Mouse (Mus musculus) liver, embryonic 11.5 days (tissue): ENCODE data around the gene Sh3pxd2a. TPM values are rescaled to one million over a fixed set of nuclear protein-coding genes. Genes with fewer than 3 reads are reported as not detected.

Source experiments
- ATAC-seq: fragments of 200-750 bp; cut with Nextera tagmentation; replicated peaks from 2 replicates; pipeline ENCODE4 v1.8.0; 2017; ENCODE audit warnings: moderate number of reproducible peaks, mild to moderate bottlenecking, moderate TSS enrichment, moderate library complexity; ENCODE audit not compliant: low FRiP score
- DNase-seq: peaks from one replicate; pipeline ENCODE4 v3.0.0-alpha.2; 2017; ENCODE audit warnings: low spot score
- H3K27ac ChIP-seq: fragments of 300-500 bp; sonication (generic); 2 replicates; pipeline ENCODE4 v1.5.1; 2014; ENCODE audit warnings: mild to moderate bottlenecking, low read depth, low read length, control low read depth
- H3K27me3 ChIP-seq: fragments of 300-500 bp; sonication (generic); replicated peaks from 2 replicates; pipeline ENCODE4 v1.6.1; 2014; ENCODE audit warnings: low read length, mixed read lengths; ENCODE audit not compliant: control insufficient read depth, insufficient read depth
- H3K36me3 ChIP-seq: fragments of 300-500 bp; sonication (generic); 2 replicates; pipeline ENCODE4 v1.6.1; 2014; ENCODE audit warnings: mild to moderate bottlenecking, low read length, moderate library complexity, mixed read lengths; ENCODE audit not compliant: control insufficient read depth, insufficient read depth
- H3K4me1 ChIP-seq: fragments of 300-500 bp; sonication (generic); replicated peaks from 2 replicates; pipeline ENCODE4 v1.6.1; 2014; ENCODE audit warnings: low read length, mixed read lengths; ENCODE audit not compliant: control insufficient read depth, insufficient read depth
- H3K4me2 ChIP-seq: fragments of 300-500 bp; sonication (generic); 2 replicates; pipeline ENCODE4 v1.6.1; 2014; ENCODE audit warnings: mild to moderate bottlenecking, control low read depth, moderate library complexity
- H3K4me3 ChIP-seq: fragments of 300-500 bp; sonication (generic); 2 replicates; pipeline ENCODE4 v1.5.1; 2014; ENCODE audit warnings: low read depth, low read length, control low read depth
- H3K9ac ChIP-seq: fragments of 300-500 bp; sonication (generic); 2 replicates; pipeline ENCODE4 v1.6.1; 2014; ENCODE audit warnings: low read depth, low read length, control low read depth
- H3K9me3 ChIP-seq: fragments of 300-500 bp; sonication (generic); 2 replicates; pipeline ENCODE4 v1.6.1; 2016; ENCODE audit warnings: low read length, inconsistent platforms, mixed read lengths; ENCODE audit not compliant: control insufficient read depth
- WGBS: fragments of 180-500 bp; shearing (Covaris S2); extraction: QIAGEN DNeasy Blood & Tissue Kit; methylation state at CpG from one replicate; pipeline ENCODE4 v1.1.7; 2014; 5-methylcytosine and 5-hydroxymethylcytosine counted together
- polyA plus RNA-seq: library from polyadenylated mRNA; unstranded; fragments of >200 nt; fragmentation: Nextera tagmentation; extraction: Ambion mirVana; gene quantifications from 2 replicates; pipeline ENCODE4 v1.2.1, GENCODE M21; 2014

Sh3pxd2a gene
- polyA plus RNA-seq, 1 experiment from 2014 or later = 3.6 TPM

- WGBS = 94% methylated on average over 6 of the region's 6 CpGs
- no peak for ATAC-seq
- H3K4me3 ChIP-seq = no peak overlapping the region
- no peaks in the 10 kb centered on the region for H3K36me3 ChIP-seq
- H3K4me2 ChIP-seq = no peak overlapping the region
- H3K9me3 ChIP-seq = no peaks in the 10 kb centered on the region
- H3K27me3 ChIP-seq = no peaks in the 10 kb centered on the region
- no peak for DNase-seq
- H3K4me1 ChIP-seq = peaks cover 38% of the 10 kb centered on the region
- no peak overlapping the region; the same call in 1 of the 2 replicates for H3K27ac ChIP-seq
- no peak overlapping the region; the same call in 1 of the 2 replicates for H3K9ac ChIP-seq
These were observed 56.9 kb downstream of the Sh3pxd2a start for GRCm38 (mm10) chr19:47407332-47407731.

GRCm38 (mm10) chr19:47406524-47406923 lies 57.7 kb downstream of the Sh3pxd2a start:
- ATAC-seq (no peak), DNase-seq (no peak)
- 50% methylated on average over 6 of the region's 6 CpGs for WGBS
- H3K4me1 ChIP-seq = peaks cover 46% of the 10 kb centered on the region
- H3K9ac ChIP-seq = no peak overlapping the region; the same call in 1 of the 2 replicates
- H3K4me3 ChIP-seq = no peak overlapping the region
- peak overlapping the region; percentile 34; the same call in 1 of the 2 replicates for H3K27ac ChIP-seq
- H3K4me2 ChIP-seq = no peak overlapping the region
- H3K9me3 ChIP-seq = no peaks in the 10 kb centered on the region
- H3K36me3 ChIP-seq = no peaks in the 10 kb centered on the region
- H3K27me3 ChIP-seq = no peaks in the 10 kb centered on the region

GRCm38 (mm10) chr19:47405548-47405947 lies 58.7 kb downstream of the Sh3pxd2a start:
- Histone ChIP-seq H3K9ac (no peak overlapping the region), H3K4me1 (peaks cover 50% of the 10 kb centered on the region), H3K4me2 (no peak overlapping the region), H3K36me3 (no peaks in the 10 kb centered on the region), H3K9me3 (no peaks in the 10 kb centered on the region), H3K27ac (no peak overlapping the region), H3K4me3 (no peak overlapping the region), H3K27me3 (no peaks in the 10 kb centered on the region)
- WGBS = 77% methylated on average over 8 of the region's 8 CpGs
- DNase-seq (no peak), ATAC-seq (no peak)

GRCm38 (mm10) chr19:47403391-47404379 lies 60.5 kb downstream of the Sh3pxd2a start:
- Histone ChIP-seq H3K36me3 (no peaks in the 10 kb centered on the region), H3K9me3 (no peaks in the 10 kb centered on the region), H3K4me3 (0 out of 2 replicates have a peak overlapping the region, but pooled peaks have one; percentile 11), H3K27me3 (no peaks in the 10 kb centered on the region), H3K4me1 (peaks cover 50% of the 10 kb centered on the region), H3K4me2 (peak overlapping the region; percentile 64), H3K9ac (peak overlapping the region; percentile 74), H3K27ac (peak overlapping the region; percentile 99)
- WGBS = 58% methylated on average over 3 of the region's 3 CpGs
- no peak for DNase-seq
- ATAC-seq = no peak

- DNase-seq = peak; percentile 71
- no peaks in the 10 kb centered on the region for H3K9me3 ChIP-seq
- peak overlapping the region; percentile 74 for H3K9ac ChIP-seq
- ATAC-seq = peak; percentile 98
- peak overlapping the region; percentile 64 for H3K4me2 ChIP-seq
- no peaks in the 10 kb centered on the region for H3K27me3 ChIP-seq
- peak overlapping the region; percentile 11; the same call in 1 of the 2 replicates for H3K4me3 ChIP-seq
- 10% methylated on average over 6 of the region's 6 CpGs for WGBS
- H3K36me3 ChIP-seq = no peaks in the 10 kb centered on the region
- peak overlapping the region; percentile 99 for H3K27ac ChIP-seq
- peaks cover 50% of the 10 kb centered on the region for H3K4me1 ChIP-seq
These were observed 61.2 kb downstream of the Sh3pxd2a start for GRCm38 (mm10) chr19:47402976-47403375.

- Histone ChIP-seq H3K9me3 (no peaks in the 10 kb centered on the region), H3K36me3 (no peaks in the 10 kb centered on the region), H3K27ac (peak overlapping the region; percentile 99), H3K4me3 (peak overlapping the region; percentile 11; the same call in 1 of the 2 replicates), H3K9ac (peak overlapping the region; percentile 58), H3K4me2 (peak overlapping the region; percentile 64), H3K4me1 (peaks cover 50% of the 10 kb centered on the region), H3K27me3 (no peaks in the 10 kb centered on the region)
- WGBS = 45% methylated on average over 4 of the region's 4 CpGs
- DNase-seq (no peak), ATAC-seq (peak; percentile 77)
These were observed 61.7 kb downstream of the Sh3pxd2a start for GRCm38 (mm10) chr19:47402544-47402943.

GRCm38 (mm10) chr19:47399709-47400108 lies 64.5 kb downstream of the Sh3pxd2a start:
- H3K27ac ChIP-seq = no peak overlapping the region
- H3K36me3 ChIP-seq = no peaks in the 10 kb centered on the region; the same call in 1 of the 2 replicates
- ATAC-seq (no peak), DNase-seq (no peak)
- H3K9me3 ChIP-seq = no peaks in the 10 kb centered on the region
- H3K4me3 ChIP-seq = no peak overlapping the region
- 89% methylated on average over 4 of the region's 4 CpGs for WGBS
- H3K4me2 ChIP-seq = no peak overlapping the region
- peaks cover 33% of the 10 kb centered on the region for H3K4me1 ChIP-seq
- no peaks in the 10 kb centered on the region for H3K27me3 ChIP-seq
- no peak overlapping the region for H3K9ac ChIP-seq

GRCm38 (mm10) chr19:47399029-47399428 lies 65.2 kb downstream of the Sh3pxd2a start:
- no peak overlapping the region for H3K4me2 ChIP-seq
- no peaks in the 10 kb centered on the region for H3K9me3 ChIP-seq
- H3K9ac ChIP-seq = no peak overlapping the region
- H3K36me3 ChIP-seq = no peaks in the 10 kb centered on the region; the same call in 1 of the 2 replicates
- WGBS = 94% methylated on average over 11 of the region's 11 CpGs
- no peaks in the 10 kb centered on the region for H3K27me3 ChIP-seq
- H3K4me3 ChIP-seq = no peak overlapping the region
- H3K27ac ChIP-seq = no peak overlapping the region
- ATAC-seq = no peak
- peaks cover 32% of the 10 kb centered on the region for H3K4me1 ChIP-seq
- DNase-seq = no peak
